15 mouse cellular contexts compared by ENCODE assay signal in the genomic region with DNA sequence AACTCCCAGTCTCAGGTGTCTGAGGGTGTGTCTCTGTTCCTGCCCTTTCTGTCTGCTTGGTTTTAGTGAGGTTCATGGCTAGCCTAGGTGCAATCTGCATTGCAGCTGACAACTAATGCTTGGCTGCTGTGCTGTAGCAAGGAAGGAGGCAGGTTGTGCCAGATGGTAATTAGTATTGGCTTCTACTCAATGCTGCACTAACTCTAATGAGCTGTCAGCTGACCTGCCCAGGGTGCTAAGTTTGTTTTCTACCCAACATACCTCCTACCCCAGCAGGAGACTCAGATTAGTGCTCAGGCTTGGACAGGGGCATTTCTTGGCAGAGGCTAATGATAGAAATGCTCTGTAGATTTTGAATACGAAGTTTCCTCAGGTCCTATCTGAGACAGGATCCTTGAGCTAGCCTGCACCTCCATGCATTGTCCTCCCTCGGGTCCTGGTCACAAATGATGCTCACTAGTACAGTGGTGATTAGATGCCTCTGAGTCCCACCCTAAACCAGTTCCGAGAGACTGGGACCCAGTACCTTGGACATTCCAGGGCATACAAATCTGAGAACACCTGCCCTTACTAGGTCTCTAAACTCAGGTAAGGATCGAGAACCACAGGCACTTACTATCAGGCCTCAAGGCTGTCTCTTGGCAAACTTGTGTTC.
A peak's percentile ranks its signal among the peaks of the same experiment; 100 is the strongest.
DNase-seq lines count a peak whose midpoint lies in the region; ATAC-seq lines count a peak whose summit lies in the region.
"Had no signal": no experiment of that assay in that cellular context is flagged by ENCODE, and none has a peak within 500 bp of the region (broad histone marks: within the 10 kb centered on the region; RNA-seq: fewer than 3 reads in every experiment).

No protein-coding gene starts in this region.

- no peaks in the 10 kb centered on the region for H3K4me1 ChIP-seq in hindbrain, embryonic 15.5 days (replicated peaks)
- H3K4me1 ChIP-seq in hindbrain, embryonic 10.5 days (replicated peaks), result no peaks in the 10 kb centered on the region
- H3K4me1 ChIP-seq in hindbrain, embryonic 16.5 days (ENCODE audit: control insufficient read depth, insufficient read depth, low read depth, low read length), result no peaks in the 10 kb centered on the region
- H3K4me1 ChIP-seq: limb, embryonic 15.5 days had no signal

- no peaks in the 10 kb centered on the region for H3K9me3 ChIP-seq in hindbrain, embryonic 15.5 days
- H3K9me3 ChIP-seq in hindbrain, embryonic 10.5 days, result no peaks in the 10 kb centered on the region
- H3K9me3 ChIP-seq in hindbrain, embryonic 16.5 days (ENCODE audit: control insufficient read depth, low read length), result no peaks in the 10 kb centered on the region
- H3K9me3 ChIP-seq: G1E; limb, embryonic 15.5 days had no signal

- no peak overlapping the region for H3K9ac ChIP-seq in hindbrain, embryonic 15.5 days
- no peak overlapping the region for H3K9ac ChIP-seq in hindbrain, embryonic 16.5 days (ENCODE audit: low read depth, low read length)
- H3K9ac ChIP-seq: limb, embryonic 15.5 days; liver, postnatal 0 days had no signal

- H3K4me2 ChIP-seq in hindbrain, embryonic 15.5 days, result no peak overlapping the region
- H3K4me2 ChIP-seq in hindbrain, embryonic 16.5 days (ENCODE audit: low read length), result no peak overlapping the region
- H3K4me2 ChIP-seq: limb, embryonic 15.5 days; midbrain, embryonic 11.5 days had no signal

- H3K4me3 ChIP-seq in hindbrain, embryonic 15.5 days, result no peak overlapping the region
- no peak overlapping the region for H3K4me3 ChIP-seq in hindbrain, embryonic 10.5 days
- no peak overlapping the region for H3K4me3 ChIP-seq in hindbrain, embryonic 16.5 days (ENCODE audit: low read length)
- H3K4me3 ChIP-seq: limb, embryonic 15.5 days had no signal

- no peaks in the 10 kb centered on the region for H3K36me3 ChIP-seq in hindbrain, embryonic 15.5 days
- H3K36me3 ChIP-seq in hindbrain, embryonic 10.5 days, result peaks cover 31% of the 10 kb centered on the region
- H3K36me3 ChIP-seq in hindbrain, embryonic 16.5 days (ENCODE audit: control insufficient read depth, insufficient read depth, low read length), result no peaks in the 10 kb centered on the region
- H3K36me3 ChIP-seq: G1E had no signal

- no peak overlapping the region for H3K27ac ChIP-seq in hindbrain, embryonic 15.5 days (replicated peaks)
- H3K27ac ChIP-seq in hindbrain, embryonic 10.5 days, result no peak overlapping the region
- H3K27ac ChIP-seq in hindbrain, embryonic 16.5 days (ENCODE audit: low read depth, low read length), result no peak overlapping the region
- H3K27ac ChIP-seq: limb, embryonic 15.5 days had no signal

- no peak for DNase-seq in hindbrain, embryonic 10.5 days (ENCODE audit: low spot score)
- DNase-seq in right cerebral cortex, adult 18-20 months, result peak; percentile 3
- DNase-seq in right cerebral cortex, postnatal 14 days, result no peak
- no peak for DNase-seq in cerebellum, adult 11-12 months
- DNase-seq: adrenal gland, postnatal 36 days; cerebellum, postnatal 14 days; kidney, adult 11 months; liver, postnatal 0 days; thymus, adult 2 months had no signal

- 88% methylated on average over 4 of the region's 4 CpGs for WGBS in hindbrain, embryonic 15.5 days
- WGBS in hindbrain, embryonic 10.5 days, result 92% methylated on average over 4 of the region's 4 CpGs
- WGBS in hindbrain, embryonic 16.5 days, result 87% methylated on average over 4 of the region's 4 CpGs

- H3K27me3 ChIP-seq in hindbrain, embryonic 15.5 days, result no peaks in the 10 kb centered on the region
- no peaks in the 10 kb centered on the region for H3K27me3 ChIP-seq in hindbrain, embryonic 10.5 days (ENCODE audit: insufficient read depth, poor library complexity, severe bottlenecking)
- no peaks in the 10 kb centered on the region for H3K27me3 ChIP-seq in hindbrain, embryonic 16.5 days (replicated peaks; ENCODE audit: control insufficient read depth, insufficient read depth, low read length)
- H3K27me3 ChIP-seq: limb, embryonic 15.5 days had no signal

- peak; percentile 60; the same call in 1 of the 2 replicates for ATAC-seq in hindbrain, embryonic 15.5 days (ENCODE audit: low FRiP score, low read depth)
- ATAC-seq in hindbrain, embryonic 16.5 days, result peak; percentile 79
- no peak for ATAC-seq in erythroid progenitor cell, adult 5-6 weeks (replicated peaks; ENCODE audit: low FRiP score, poor library complexity, severe bottlenecking)
- ATAC-seq: liver, postnatal 0 days had no signal
